Mouse (Mus musculus): ENCODE measurements at regions not wholly inside any gene's neighbourhood (a gene's known extent, or its start where the extent isn't known, plus 50 kb on each side); places are given as distances from the start of the nearest gene placed in this dataset.

- peak in 1 of 2 experiments; percentile 24 for DNase-seq
These were observed 487.5 kb upstream of the Cypt14 start for GRCm38 (mm10) chrX:40350936-40351335.

DNA sequence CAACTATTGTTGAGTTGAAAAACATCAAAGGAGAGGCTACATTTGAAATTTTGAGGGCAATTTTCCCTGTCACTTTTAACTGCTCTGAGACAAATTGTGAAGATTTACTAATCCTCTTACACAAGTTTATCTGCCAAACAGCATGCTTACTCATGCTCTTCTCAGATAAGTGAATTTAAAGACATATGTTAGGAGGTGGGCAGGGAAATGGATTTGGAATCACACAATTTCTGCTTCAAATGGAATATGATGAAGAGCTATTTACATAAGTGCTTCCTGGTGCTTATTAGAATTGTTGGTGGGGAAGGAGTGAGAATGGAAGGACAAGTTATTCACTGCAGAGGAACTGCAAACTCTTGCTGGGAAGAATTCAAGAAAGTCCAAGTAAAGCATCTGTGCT, 473.2 kb upstream of the Cypt14 start:
- DNase-seq: no peak

Measured in layer of hippocampus, postnatal 36 days (tissue).